Mouse (Mus musculus) ovary, adult 10 weeks (tissue): ENCODE measurements around the gene Prss40. TPM values are rescaled to one million over a fixed set of nuclear protein-coding genes. Genes with fewer than 3 reads are reported as not detected.

ENCODE experiments used
- polyA plus RNA-seq: library from polyadenylated mRNA; stranded (reverse); fragments of 350-450 nt; fragmentation: Illumina TruSeq; extraction: RNeasy Lipid Tissue Mini Kit (QIAGEN cat#74804); gene quantifications from one replicate; pipeline ENCODE4 v1.2.3, GENCODE M21; 2014

Gene Prss40
- not detected for polyA plus RNA-seq

GRCm38 (mm10) chr1:34560843-34561242 is at the start of gene Prss40:
Gene Prss40, minus strand, starts transcription at chr1:34560943.

GRCm38 (mm10) chr1:34578851-34579781 is 18.4 kb upstream of the Prss40 start, which contains the start of gene Amer3:
Gene Amer3, plus strand, starts transcription at chr1:34579657.

GRCm38 (mm10) chr1:34535043-34535698 is 25.6 kb downstream of the Prss40 start, which contains the start of gene Cfc1:
Gene Cfc1, plus strand, starts transcription at chr1:34535648.

Other genes starting within 250 kb of the Prss40 start
- gene Ccdc115, start 121.3 kb downstream of the Prss40 start, polyA plus RNA-seq: 18.3 TPM
- 17.6 TPM for gene Imp4, start 121.1 kb downstream of the Prss40 start, polyA plus RNA-seq
- not detected for gene Ptpn18, start 101.2 kb downstream of the Prss40 start, polyA plus RNA-seq
- not detected for gene Prss39, start 62.5 kb downstream of the Prss40 start, polyA plus RNA-seq
- not detected for gene Cfc1, start 25.3 kb downstream of the Prss40 start, polyA plus RNA-seq
- gene Amer3, start 18.7 kb upstream of the Prss40 start, polyA plus RNA-seq: not detected